8 mouse cellular contexts compared by ENCODE assay signal in the genomic region with DNA sequence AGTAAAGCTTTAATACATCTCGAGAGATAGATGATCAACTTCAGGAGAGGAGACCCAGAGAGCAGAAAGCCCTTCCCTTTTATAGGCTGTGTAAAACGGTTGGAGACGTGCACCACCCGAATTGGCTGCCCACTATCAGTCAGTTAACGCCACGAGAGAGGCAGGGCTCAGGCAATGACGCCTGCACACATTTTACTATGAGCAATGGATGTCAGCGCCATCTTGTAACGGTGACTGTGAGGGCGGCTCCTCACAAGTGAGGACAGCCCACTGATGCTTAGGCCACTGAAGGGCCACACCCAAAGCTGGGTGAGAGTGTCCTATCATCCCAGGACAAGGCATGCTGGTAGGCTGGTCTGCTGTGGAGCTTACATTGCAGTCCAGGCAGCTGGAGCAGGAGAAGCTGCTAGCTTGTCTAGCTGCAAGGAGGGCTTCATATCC. TPM values are rescaled to one million over a fixed set of nuclear protein-coding genes. Genes with fewer than 3 reads are reported as not detected.
DNase-seq lines count a peak whose midpoint lies in the region; ATAC-seq and TF ChIP-seq lines count a peak whose summit lies in the region.
"Had no signal": no experiment of that assay in that cellular context is flagged by ENCODE, and none has a peak within 500 bp of the region (broad histone marks: within the 10 kb centered on the region; RNA-seq: fewer than 3 reads in every experiment).

No protein-coding gene starts in this region.

- 65% methylated on average over 10 of the region's 10 CpGs for whole genome bisulfite sequencing in lung, embryonic 14.5 days
- WGBS in intestine, embryonic 15.5 days = 71% methylated on average over 10 of the region's 10 CpGs

- no peak for TF ChIP-seq CTCF in lung, embryonic 14.5 days (IDR thresholded peaks at IDR 0.05; ENCODE audit: low read depth)

- H3K36me3 ChIP-seq in lung, embryonic 14.5 days (ENCODE audit: insufficient read depth) = no peaks in the 10 kb centered on the region
- H3K36me3 ChIP-seq in intestine, embryonic 15.5 days = no peaks in the 10 kb centered on the region
- H3K36me3 ChIP-seq: limb, embryonic 12.5 days had no signal

- no peaks in the 10 kb centered on the region for H3K9me3 ChIP-seq in lung, embryonic 14.5 days (ENCODE audit: low read depth, low read length)
- no peaks in the 10 kb centered on the region for H3K9me3 ChIP-seq in intestine, embryonic 15.5 days
- H3K9me3 ChIP-seq: limb, embryonic 12.5 days had no signal

- intact Hi-C loops in left cerebral cortex, postnatal 4 days (cut with DNase I) = loop anchor here (10.0 kb wide), 4 partner anchors 162 to 1022 kb away; no protein-coding TSS in a partner anchor

- H3K27ac ChIP-seq in lung, embryonic 14.5 days (ENCODE audit: low read depth) = no peak overlapping the region
- H3K27ac ChIP-seq in intestine, embryonic 15.5 days = no peak overlapping the region
- H3K27ac ChIP-seq: limb, embryonic 12.5 days had no signal

- no peak for DNase-seq in lung, embryonic 14.5 days
- DNase-seq in lung, postnatal 4 days = no peak
- DNase-seq in R1 (ENCODE audit: low read depth, low spot score) = peak; percentile 69
- no peak for DNase-seq in left cerebral cortex, postnatal 4 days

- H3K9ac ChIP-seq in lung, embryonic 14.5 days = no peak overlapping the region
- no peak overlapping the region for H3K9ac ChIP-seq in intestine, embryonic 15.5 days
- H3K9ac ChIP-seq: limb, embryonic 12.5 days had no signal

- peak; percentile 29; the same call in 1 of the 2 replicates for ATAC-seq in lung, embryonic 14.5 days (ENCODE audit: insufficient read depth)
- ATAC-seq in intestine, embryonic 15.5 days = peak; percentile 25; the same call in 1 of the 2 replicates
- ATAC-seq in megakaryocyte-erythroid progenitor cell, adult 5-6 weeks (replicated peaks; ENCODE audit: low FRiP score, low TSS enrichment, poor library complexity, severe bottlenecking) = peak; percentile 70
- ATAC-seq in inflammation-experienced regulatory T-cells, adult 6 months = no peak

- H3K27me3 ChIP-seq in lung, embryonic 14.5 days (ENCODE audit: insufficient read depth, low read length) = peaks cover 33% of the 10 kb centered on the region
- H3K27me3 ChIP-seq in intestine, embryonic 15.5 days (replicated peaks) = peaks cover 24% of the 10 kb centered on the region

- no peak overlapping the region for H3K4me2 ChIP-seq in lung, embryonic 14.5 days
- no peak overlapping the region; the same call in 1 of the 2 replicates for H3K4me2 ChIP-seq in intestine, embryonic 15.5 days (replicated peaks)

- no peaks in the 10 kb centered on the region for H3K4me1 ChIP-seq in lung, embryonic 14.5 days (ENCODE audit: insufficient read depth)
- no peaks in the 10 kb centered on the region for H3K4me1 ChIP-seq in intestine, embryonic 15.5 days (replicated peaks)

- H3K4me3 ChIP-seq in lung, embryonic 14.5 days (ENCODE audit: low read depth, low read length) = no peak overlapping the region
- H3K4me3 ChIP-seq in intestine, embryonic 15.5 days (replicated peaks) = no peak overlapping the region
- H3K4me3 ChIP-seq: limb, embryonic 12.5 days had no signal

RNA-seq across cellular contexts. Expression of a gene that starts 41.5 kb away (rescaled TPM):
- polyA plus RNA-seq in lung, embryonic 14.5 days (2014; fragmentation: Nextera tagmentation; extraction: Ambion mirVana) = 20.1 and 20.7 TPM in 2 replicates
- 29.5 and 33.7 TPM in 2 replicates for polyA plus RNA-seq in intestine, embryonic 15.5 days (2015; fragmentation: Nextera tagmentation; extraction: Ambion mirVana)
- total RNA-seq in megakaryocyte-erythroid progenitor cell, adult 5-6 weeks (2014; fragmentation: Nextera tagmentation) = 56.6 and 71.1 TPM in 2 replicates
- total RNA-seq in megakaryocyte-erythroid progenitor cell, adult 5-6 weeks (2017) = 27.4 and 47.9 TPM in 2 replicates
- 10 to 100 TPM in 2 of 3 experiments, 1 to 10 TPM in 1; 8.4 to 10.6 (median 10.4) TPM for polyA plus RNA-seq in inflammation-experienced regulatory T-cells, adult 6 months (2017; shearing (Covaris generic))
- 1 to 10 TPM; 6.5 to 8.5 TPM for total RNA-seq in left cerebral cortex, postnatal 4 days (2021)
